Mouse (Mus musculus) cerebellum, adult 2 months (tissue): ENCODE data around the gene Nr2c1. TPM values are rescaled to one million over a fixed set of nuclear protein-coding genes. Genes with fewer than 3 reads are reported as not detected.
A peak's percentile ranks its signal among the peaks of the same experiment; 100 is the strongest.

ENCODE experiments used
- DNase-seq, 2 experiments: peaks; one replicate each; pipeline ENCODE4 v3.0.0; 2021
- H3K27ac ChIP-seq: fragments of 200-500 bp; 2 replicates; pipeline ENCODE4 v1.5.1; 2012; ENCODE audit warnings: low read length, control low read depth, inconsistent platforms; ENCODE audit not compliant: insufficient read depth
- H3K27me3 ChIP-seq: fragments of 200-500 bp; 2 replicates; pipeline ENCODE4 v1.6.1; 2012; ENCODE audit warnings: inconsistent platforms, mild to moderate bottlenecking, low read length, moderate library complexity; ENCODE audit not compliant: control insufficient read depth, insufficient read depth
- H3K4me1 ChIP-seq: fragments of 200-500 bp; 2 replicates; pipeline ENCODE4 v1.6.1; 2011; ENCODE audit warnings: low read length; ENCODE audit not compliant: control insufficient read depth, insufficient read depth
- H3K4me3 ChIP-seq: fragments of 200-500 bp; replicated peaks from 2 replicates; pipeline ENCODE3; 2011; ENCODE audit warnings: mild to moderate bottlenecking, low read depth, low read length, control low read depth; ENCODE audit not compliant: insufficient read depth
- CTCF ChIP-seq: fragments of 200-500 bp; IDR thresholded peaks from 2 replicates; pipeline ENCODE4 v1.5.1; 2011; ENCODE audit warnings: low read depth, mild to moderate bottlenecking, control low read depth, low read length, moderate library complexity, borderline replicate concordance; ENCODE audit not compliant: insufficient read depth
- POLR2A ChIP-seq: fragments of 200-500 bp; IDR thresholded peaks from 2 replicates; pipeline ENCODE4 v1.6.1; 2011; ENCODE audit warnings: low read length, control low read depth, borderline replicate concordance; ENCODE audit not compliant: insufficient read depth
- WGBS: fragments of 180-500 bp; shearing (Covaris S2); methylation state at CpG from one replicate; pipeline ENCODE4 v1.1.7; 2018; 5-methylcytosine and 5-hydroxymethylcytosine counted together
- polyA plus RNA-seq: library from polyadenylated mRNA; depleted of rRNA; stranded (reverse); fragments of >200 nt; gene quantifications from 2 replicates; pipeline ENCODE4 v1.2.3, GENCODE M21; 2012

Nr2c1 gene
- polyA plus RNA-seq, 1 experiment = 10.4 TPM

GRCm38 (mm10) chr10:94183199-94183598 lies 35.4 kb downstream of the Nr2c1 start:
- DNase-seq = no peak
- Histone ChIP-seq H3K4me3 (no peak overlapping the region), H3K27ac (no peak overlapping the region), H3K27me3 (no peaks in the 10 kb centered on the region), H3K4me1 (no peaks in the 10 kb centered on the region)
- TF ChIP-seq CTCF = no peak
- TF ChIP-seq POLR2A = no peak
- 46% methylated on average over 4 of the region's 4 CpGs for WGBS

GRCm38 (mm10) chr10:94198482-94199405 lies 50.9 kb downstream of the Nr2c1 start, which contains the start of gene Ndufa12:
Gene Ndufa12 (plus strand): TSS chr10:94198720.
- DNase-seq = peak; percentile 95 to 98
- Histone ChIP-seq H3K4me3 (peak within 1 kb of the TSS; percentile 90), H3K27ac (peak within 1 kb of the TSS; percentile 86), H3K27me3 (no peaks in the 10 kb centered on the region), H3K4me1 (no peaks in the 10 kb centered on the region; the same call in none of the 2 replicates)
- peak; percentile 23; the same call in 1 of the 2 replicates for TF ChIP-seq CTCF
- TF ChIP-seq POLR2A = peak; percentile 89; the same call in 1 of the 2 replicates
- WGBS = under 1% methylated on average over 46 of the region's 46 CpGs

- WGBS = 78% methylated on average over 4 of the region's 4 CpGs
- Histone ChIP-seq H3K27me3 (no peaks in the 10 kb centered on the region), H3K27ac (no peak overlapping the region), H3K4me3 (no peak overlapping the region), H3K4me1 (no peaks in the 10 kb centered on the region; the same call in 1 of the 2 replicates)
- DNase-seq = no peak
- no peak for TF ChIP-seq CTCF
- no peak for TF ChIP-seq POLR2A
These were observed 57.1 kb downstream of the Nr2c1 start for GRCm38 (mm10) chr10:94204973-94205372.

GRCm38 (mm10) chr10:94210718-94211618 lies 63.1 kb downstream of the Nr2c1 start:
- peak in 1 of 2 experiments; percentile 17 for DNase-seq

GRCm38 (mm10) chr10:94211725-94212124 lies 63.9 kb downstream of the Nr2c1 start:
- 84% methylated on average over 2 of the region's 2 CpGs for WGBS
- TF ChIP-seq CTCF (no peak), POLR2A (no peak)
- Histone ChIP-seq H3K4me3 (no peak overlapping the region), H3K27me3 (no peaks in the 10 kb centered on the region), H3K4me1 (no peaks in the 10 kb centered on the region), H3K27ac (no peak overlapping the region)
- no peak for DNase-seq

More at GRCm38 (mm10) chr10:94210718-94211618, 63.1 kb downstream of the Nr2c1 start:
- TF ChIP-seq CTCF = no peak
- no peak for TF ChIP-seq POLR2A
- Histone ChIP-seq H3K4me1 (no peaks in the 10 kb centered on the region), H3K4me3 (no peak overlapping the region), H3K27me3 (no peaks in the 10 kb centered on the region), H3K27ac (no peak overlapping the region)
- 52% methylated on average over 6 of the region's 6 CpGs for WGBS

- H3K4me1 ChIP-seq = peaks cover 3% of the 10 kb centered on the region; the same call in 1 of the 2 replicates
- H3K27me3 ChIP-seq = no peaks in the 10 kb centered on the region
- TF ChIP-seq POLR2A (no peak), CTCF (no peak)
- DNase-seq = no peak
- no peak overlapping the region for H3K4me3 ChIP-seq
- no peak overlapping the region for H3K27ac ChIP-seq
- 86% methylated on average over 6 of the region's 6 CpGs for WGBS
These were observed 77.4 kb downstream of the Nr2c1 start for GRCm38 (mm10) chr10:94225026-94225750.
